Mouse (Mus musculus) midbrain, postnatal 0 days (tissue): ENCODE results near the gene Fam20a. TPM values are rescaled to one million over a fixed set of nuclear protein-coding genes. Genes with fewer than 3 reads are reported as not detected.

ENCODE experiments used
- ATAC-seq: fragments of 200-750 bp; cut with Nextera tagmentation; 2 replicates; pipeline ENCODE4 v1.8.0; 2017; ENCODE audit warnings: moderate number of reproducible peaks, mild to moderate bottlenecking, moderate TSS enrichment, moderate library complexity; ENCODE audit not compliant: low FRiP score
- DNase-seq: peaks from one replicate; pipeline ENCODE4 v3.0.0-alpha.2; 2015; ENCODE audit warnings: low spot score
- H3K27ac ChIP-seq: fragments of 300-500 bp; sonication (generic); 2 replicates; pipeline ENCODE4 v1.5.1; 2014; ENCODE audit warnings: low read depth, mild to moderate bottlenecking, low read length, mixed read lengths
- H3K27me3 ChIP-seq: fragments of 300-500 bp; sonication (generic); 2 replicates; pipeline ENCODE4 v1.6.1; 2014; ENCODE audit warnings: low read length, control low read depth, mixed read lengths; ENCODE audit not compliant: insufficient read depth
- H3K36me3 ChIP-seq: fragments of 300-500 bp; sonication (generic); 2 replicates; pipeline ENCODE4 v1.6.1; 2014; ENCODE audit warnings: low read length, control low read depth, mixed read lengths; ENCODE audit not compliant: insufficient read depth
- H3K4me1 ChIP-seq: fragments of 300-500 bp; sonication (generic); 2 replicates; pipeline ENCODE4 v1.6.1; 2014; ENCODE audit warnings: mild to moderate bottlenecking, control low read depth, antibody characterized with exemption, low read length, mixed read lengths; ENCODE audit not compliant: insufficient read depth
- H3K4me2 ChIP-seq: fragments of 300-500 bp; sonication (generic); 2 replicates; pipeline ENCODE4 v1.6.1; 2014; ENCODE audit warnings: low read depth, mild to moderate bottlenecking, low read length, mixed read lengths; ENCODE audit not compliant: poor library complexity, severe bottlenecking
- H3K4me3 ChIP-seq: fragments of 300-500 bp; sonication (generic); 2 replicates; pipeline ENCODE4 v1.5.1; 2014; ENCODE audit warnings: low read depth, mild to moderate bottlenecking, low read length, moderate library complexity
- H3K9ac ChIP-seq: fragments of 300-500 bp; sonication (generic); replicated peaks from 2 replicates; pipeline ENCODE4 v1.6.1; 2014; ENCODE audit warnings: mild to moderate bottlenecking, low read length, moderate library complexity, mixed read lengths; ENCODE audit not compliant: poor library complexity, severe bottlenecking
- H3K9me3 ChIP-seq: fragments of 300-500 bp; sonication (generic); 2 replicates; pipeline ENCODE4 v1.6.1; 2016; ENCODE audit warnings: low read length, control low read depth
- CTCF ChIP-seq: IDR thresholded peaks from 2 replicates; pipeline ENCODE4 v1.5.1; 2016; ENCODE audit warnings: antibody characterized with exemption, mild to moderate bottlenecking
- WGBS: fragments of 180-500 bp; shearing (Covaris S2); extraction: QIAGEN DNeasy Blood & Tissue Kit; methylation state at CpG from one replicate; pipeline ENCODE4 v1.1.7; 2014; 5-methylcytosine and 5-hydroxymethylcytosine counted together
- polyA plus RNA-seq: library from polyadenylated mRNA; unstranded; fragments of >200 nt; fragmentation: Nextera tagmentation; extraction: Ambion mirVana; gene quantifications from 2 replicates; pipeline ENCODE4 v1.2.1, GENCODE M21; 2015
- total RNA-seq: library from RNA; depleted of rRNA; stranded (reverse); fragments of >200 nt; gene quantifications from 2 replicates; pipeline ENCODE4 v1.2.3, GENCODE M21; 2014

Fam20a gene
- total and polyA plus RNA-seq, 2 experiments from 2014 or later: 6.1 to 8.9 TPM

- H3K27ac ChIP-seq: no peak overlapping the region
- no peak for DNase-seq
- H3K27me3 ChIP-seq: no peaks in the 10 kb centered on the region
- no peak overlapping the region for H3K4me2 ChIP-seq
- no peaks in the 10 kb centered on the region for H3K4me1 ChIP-seq
- no peaks in the 10 kb centered on the region for H3K9me3 ChIP-seq
- H3K9ac ChIP-seq: no peak overlapping the region
- no peak for TF ChIP-seq CTCF
- ATAC-seq: no peak
- no peaks in the 10 kb centered on the region for H3K36me3 ChIP-seq
- 83% methylated on average over 22 of the region's 22 CpGs for WGBS
- no peak overlapping the region for H3K4me3 ChIP-seq
Observed at GRCm38 (mm10) chr11:109704311-109705205, 17.5 kb downstream of the Fam20a start.

GRCm38 (mm10) chr11:109703845-109704244, 18.2 kb downstream of the Fam20a start:
- Histone ChIP-seq H3K4me3 (no peak overlapping the region), H3K9me3 (no peaks in the 10 kb centered on the region), H3K27ac (no peak overlapping the region), H3K9ac (no peak overlapping the region), H3K36me3 (no peaks in the 10 kb centered on the region), H3K4me1 (no peaks in the 10 kb centered on the region), H3K4me2 (no peak overlapping the region), H3K27me3 (no peaks in the 10 kb centered on the region)
- DNase-seq (no peak), ATAC-seq (no peak)
- 76% methylated on average over 9 of the region's 9 CpGs for WGBS
- no peak for TF ChIP-seq CTCF

- Histone ChIP-seq H3K9me3 (no peaks in the 10 kb centered on the region), H3K9ac (no peak overlapping the region), H3K27me3 (no peaks in the 10 kb centered on the region), H3K4me2 (no peak overlapping the region), H3K4me3 (no peak overlapping the region), H3K27ac (no peak overlapping the region), H3K36me3 (no peaks in the 10 kb centered on the region; the same call in 1 of the 2 replicates), H3K4me1 (no peaks in the 10 kb centered on the region)
- DNase-seq: no peak
- 51% methylated on average over 10 of the region's 10 CpGs for WGBS
- no peak for ATAC-seq
- no peak for TF ChIP-seq CTCF
Observed at GRCm38 (mm10) chr11:109702031-109702815, 19.9 kb downstream of the Fam20a start.

GRCm38 (mm10) chr11:109700761-109701160, 21.3 kb downstream of the Fam20a start:
- TF ChIP-seq CTCF: no peak
- H3K27ac ChIP-seq: no peak overlapping the region
- 67% methylated on average over 6 of the region's 6 CpGs for WGBS

GRCm38 (mm10) chr11:109699784-109700183, 22.3 kb downstream of the Fam20a start:
- DNase-seq (no peak), ATAC-seq (no peak)
- peak; percentile 17; the same call in 1 of the 2 replicates for TF ChIP-seq CTCF
- Histone ChIP-seq H3K4me2 (no peak overlapping the region), H3K27me3 (no peaks in the 10 kb centered on the region), H3K4me1 (no peaks in the 10 kb centered on the region), H3K4me3 (no peak overlapping the region), H3K9ac (no peak overlapping the region), H3K27ac (no peak overlapping the region), H3K36me3 (no peaks in the 10 kb centered on the region; the same call in 1 of the 2 replicates), H3K9me3 (no peaks in the 10 kb centered on the region)
- 73% methylated on average over 2 of the region's 2 CpGs for WGBS

More at GRCm38 (mm10) chr11:109700761-109701160, 21.3 kb downstream of the Fam20a start:
- DNase-seq (no peak), ATAC-seq (no peak)
- H3K36me3 ChIP-seq: no peaks in the 10 kb centered on the region; the same call in 1 of the 2 replicates
- no peak overlapping the region for H3K4me2 ChIP-seq
- H3K9me3 ChIP-seq: no peaks in the 10 kb centered on the region
- no peak overlapping the region for H3K9ac ChIP-seq
- no peaks in the 10 kb centered on the region for H3K27me3 ChIP-seq
- no peaks in the 10 kb centered on the region for H3K4me1 ChIP-seq
- no peak overlapping the region for H3K4me3 ChIP-seq

GRCm38 (mm10) chr11:109698740-109699139, 23.3 kb downstream of the Fam20a start:
- Histone ChIP-seq H3K4me1 (no peaks in the 10 kb centered on the region), H3K36me3 (no peaks in the 10 kb centered on the region; the same call in 1 of the 2 replicates), H3K27ac (no peak overlapping the region), H3K9me3 (no peaks in the 10 kb centered on the region), H3K4me3 (no peak overlapping the region), H3K9ac (no peak overlapping the region), H3K4me2 (no peak overlapping the region), H3K27me3 (no peaks in the 10 kb centered on the region)
- no peak for DNase-seq
- TF ChIP-seq CTCF: no peak
- 82% methylated on average over 10 of the region's 10 CpGs for WGBS
- no peak for ATAC-seq
